In the genomic region with DNA sequence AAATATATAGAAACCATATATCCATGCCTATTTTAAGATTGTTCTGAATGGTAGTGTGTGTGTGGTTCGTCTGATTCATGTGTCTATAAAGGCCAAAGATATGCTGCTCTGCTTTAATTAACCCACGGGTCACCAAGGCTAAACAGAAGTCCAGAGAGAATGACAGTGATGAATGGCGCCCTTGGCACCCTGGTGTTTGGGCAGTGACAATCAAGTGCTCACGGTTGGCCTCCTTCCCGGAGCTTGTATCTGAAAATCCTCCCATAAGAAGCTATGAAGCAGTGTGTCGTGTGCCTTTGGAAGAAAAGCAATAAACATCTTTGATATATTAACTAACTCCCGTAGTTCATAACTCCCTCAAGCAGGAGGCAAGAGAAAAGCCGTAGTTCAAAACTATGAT, we compare ENCODE assay signal across 10 mouse cellular contexts.
DNase-seq lines count a peak whose midpoint lies in the region; ATAC-seq lines count a peak whose summit lies in the region.
"Had no signal": no experiment of that assay in that cellular context is flagged by ENCODE, and none has a peak within 500 bp of the region (broad histone marks: within the 10 kb centered on the region; RNA-seq: fewer than 3 reads in every experiment).

No protein-coding gene starts in this region.

- H3K4me2 ChIP-seq in midbrain, embryonic 15.5 days = no peak overlapping the region
- H3K4me2 ChIP-seq in kidney, embryonic 14.5 days (replicated peaks; ENCODE audit: low read depth, low read length) = peak overlapping the region; percentile 28
- H3K4me2 ChIP-seq in stomach, embryonic 16.5 days (ENCODE audit: low read depth, low read length) = peak overlapping the region; percentile 35; the same call in 1 of the 2 replicates
- H3K4me2 ChIP-seq: embryonic facial prominence, embryonic 15.5 days; limb, embryonic 15.5 days had no signal

- H3K4me1 ChIP-seq in midbrain, embryonic 10.5 days = peaks cover 33% of the 10 kb centered on the region
- peaks cover 15% of the 10 kb centered on the region for H3K4me1 ChIP-seq in midbrain, embryonic 15.5 days
- peaks cover 12% of the 10 kb centered on the region; the same call in 1 of the 2 replicates for H3K4me1 ChIP-seq in kidney, embryonic 14.5 days (ENCODE audit: control insufficient read depth, insufficient read depth, low read length)
- H3K4me1 ChIP-seq in stomach, embryonic 16.5 days (ENCODE audit: control insufficient read depth, insufficient read depth, low read length) = no peaks in the 10 kb centered on the region; the same call in 1 of the 2 replicates
- H3K4me1 ChIP-seq: embryonic facial prominence, embryonic 15.5 days; limb, embryonic 15.5 days had no signal

- no peak overlapping the region for H3K27ac ChIP-seq in midbrain, embryonic 10.5 days (replicated peaks)
- H3K27ac ChIP-seq in midbrain, embryonic 15.5 days = no peak overlapping the region
- no peak overlapping the region for H3K27ac ChIP-seq in kidney, embryonic 14.5 days (ENCODE audit: low read depth, low read length)
- no peak overlapping the region for H3K27ac ChIP-seq in stomach, embryonic 16.5 days (ENCODE audit: low read length)
- H3K27ac ChIP-seq: embryonic facial prominence, embryonic 15.5 days; limb, embryonic 15.5 days had no signal

- H3K27me3 ChIP-seq in midbrain, embryonic 10.5 days (ENCODE audit: low read depth, poor library complexity, severe bottlenecking) = no peaks in the 10 kb centered on the region
- H3K27me3 ChIP-seq in midbrain, embryonic 15.5 days (replicated peaks) = no peaks in the 10 kb centered on the region
- H3K27me3 ChIP-seq in kidney, embryonic 14.5 days (ENCODE audit: control insufficient read depth, insufficient read depth, low read length) = 0 out of 2 replicates have a peak, but pooled peaks cover 10% of the 10 kb centered on the region
- no peaks in the 10 kb centered on the region for H3K27me3 ChIP-seq in stomach, embryonic 16.5 days (ENCODE audit: control insufficient read depth, insufficient read depth, low read length)
- H3K27me3 ChIP-seq: embryonic facial prominence, embryonic 15.5 days; limb, embryonic 15.5 days had no signal

- no peak for ATAC-seq in midbrain, embryonic 15.5 days (replicated peaks)
- peak; percentile 84 for ATAC-seq in kidney, embryonic 14.5 days (ENCODE audit: low FRiP score, low TSS enrichment)
- no peak for ATAC-seq in stomach, embryonic 16.5 days (ENCODE audit: insufficient read depth, low FRiP score)
- no peak for ATAC-seq in frontal cortex, adult (ENCODE audit: low TSS enrichment)
- no peak for ATAC-seq in activated CD4-positive, CD25-positive, alpha-beta regulatory T cell, adult 4 months

- H3K9ac ChIP-seq in midbrain, embryonic 15.5 days = no peak overlapping the region
- H3K9ac ChIP-seq in kidney, embryonic 14.5 days (ENCODE audit: low read depth, low read length) = no peak overlapping the region
- 0 out of 2 replicates have a peak overlapping the region, but pooled peaks have one; percentile 16 for H3K9ac ChIP-seq in stomach, embryonic 16.5 days (ENCODE audit: low read length)
- H3K9ac ChIP-seq: embryonic facial prominence, embryonic 15.5 days; limb, embryonic 15.5 days had no signal

- no peak overlapping the region for H3K4me3 ChIP-seq in midbrain, embryonic 10.5 days
- no peak overlapping the region for H3K4me3 ChIP-seq in midbrain, embryonic 15.5 days
- H3K4me3 ChIP-seq in kidney, embryonic 14.5 days (ENCODE audit: low read length) = no peak overlapping the region
- H3K4me3 ChIP-seq in stomach, embryonic 16.5 days (replicated peaks; ENCODE audit: low read length) = no peak overlapping the region
- H3K4me3 ChIP-seq: embryonic facial prominence, embryonic 15.5 days; limb, embryonic 15.5 days had no signal

- no peaks in the 10 kb centered on the region for H3K36me3 ChIP-seq in midbrain, embryonic 10.5 days
- H3K36me3 ChIP-seq in midbrain, embryonic 15.5 days (replicated peaks) = no peaks in the 10 kb centered on the region
- H3K36me3 ChIP-seq in kidney, embryonic 14.5 days (ENCODE audit: control insufficient read depth, insufficient read depth, low read length) = no peaks in the 10 kb centered on the region
- no peaks in the 10 kb centered on the region for H3K36me3 ChIP-seq in stomach, embryonic 16.5 days (ENCODE audit: control insufficient read depth, insufficient read depth, low read length)
- H3K36me3 ChIP-seq: embryonic facial prominence, embryonic 15.5 days; limb, embryonic 15.5 days had no signal

- 44% methylated on average over 8 of the region's 8 CpGs for WGBS in midbrain, embryonic 10.5 days
- 25% methylated on average over 8 of the region's 8 CpGs for WGBS in midbrain, embryonic 15.5 days
- 17% methylated on average over 8 of the region's 8 CpGs for WGBS in kidney, embryonic 14.5 days
- 19% methylated on average over 8 of the region's 8 CpGs for WGBS in stomach, embryonic 16.5 days

- no peaks in the 10 kb centered on the region for H3K9me3 ChIP-seq in midbrain, embryonic 10.5 days (replicated peaks)
- no peaks in the 10 kb centered on the region for H3K9me3 ChIP-seq in midbrain, embryonic 15.5 days
- H3K9me3 ChIP-seq in kidney, embryonic 14.5 days (ENCODE audit: control insufficient read depth, low read length) = no peaks in the 10 kb centered on the region
- no peaks in the 10 kb centered on the region for H3K9me3 ChIP-seq in stomach, embryonic 16.5 days (replicated peaks; ENCODE audit: control insufficient read depth, low read length)
- H3K9me3 ChIP-seq: embryonic facial prominence, embryonic 15.5 days; limb, embryonic 15.5 days had no signal

- peak; percentile 37 for DNase-seq in midbrain, embryonic 10.5 days (ENCODE audit: low spot score)
- DNase-seq in embryo, embryonic 10 days (ENCODE audit: low spot score) = peak; percentile 92
- DNase-seq in layer of hippocampus, postnatal 10 days (ENCODE audit: low spot score in 2 of 2) = no peak

Comparison
In these comparisons a context has a peak if more than half of its experiments do, and no peak if none do; other contexts are left out.
1. DNase-seq: peak in midbrain, embryonic 10.5 days (single experiment) and embryo, embryonic 10 days (single experiment); none in layer of hippocampus, postnatal 10 days (0 of 2).